Mouse (Mus musculus) E14TG2a.4 (cell line): ENCODE data around the gene Mfsd4b3.

ENCODE experiments used
- H3K27me3 ChIP-seq: 2 replicates; pipeline ENCODE4 v1.6.1; 2014; ENCODE audit warnings: low read length, control low read depth; ENCODE audit not compliant: insufficient read depth
- H3K36me3 ChIP-seq: 2 replicates; pipeline ENCODE4 v1.6.1; 2014; ENCODE audit warnings: low read length, control low read depth; ENCODE audit not compliant: insufficient read depth
- H3K4me1 ChIP-seq: replicated peaks from 2 replicates; pipeline ENCODE4 v1.6.1; 2014; ENCODE audit warnings: low read depth, low read length, control low read depth
- H3K4me3 ChIP-seq: replicated peaks from 2 replicates; pipeline ENCODE4 v1.5.1; 2014; ENCODE audit warnings: mild to moderate bottlenecking, low read length
- H3K9me3 ChIP-seq: 2 replicates; pipeline ENCODE4 v1.6.1; 2014; ENCODE audit warnings: low read length, control low read depth
- CTCF ChIP-seq: conservative IDR thresholded peaks from 2 replicates; pipeline ENCODE4 v1.5.1; 2014; ENCODE audit warnings: low read length
- NANOG ChIP-seq: IDR thresholded peaks from 2 replicates; pipeline ENCODE4 v1.6.1; 2014; ENCODE audit warnings: borderline replicate concordance, low read length, mixed read lengths
- POU5F1 ChIP-seq: IDR thresholded peaks from 2 replicates; pipeline ENCODE4 v1.6.1; 2014; ENCODE audit warnings: low read length, borderline replicate concordance

Mfsd4b3 gene

DNA sequence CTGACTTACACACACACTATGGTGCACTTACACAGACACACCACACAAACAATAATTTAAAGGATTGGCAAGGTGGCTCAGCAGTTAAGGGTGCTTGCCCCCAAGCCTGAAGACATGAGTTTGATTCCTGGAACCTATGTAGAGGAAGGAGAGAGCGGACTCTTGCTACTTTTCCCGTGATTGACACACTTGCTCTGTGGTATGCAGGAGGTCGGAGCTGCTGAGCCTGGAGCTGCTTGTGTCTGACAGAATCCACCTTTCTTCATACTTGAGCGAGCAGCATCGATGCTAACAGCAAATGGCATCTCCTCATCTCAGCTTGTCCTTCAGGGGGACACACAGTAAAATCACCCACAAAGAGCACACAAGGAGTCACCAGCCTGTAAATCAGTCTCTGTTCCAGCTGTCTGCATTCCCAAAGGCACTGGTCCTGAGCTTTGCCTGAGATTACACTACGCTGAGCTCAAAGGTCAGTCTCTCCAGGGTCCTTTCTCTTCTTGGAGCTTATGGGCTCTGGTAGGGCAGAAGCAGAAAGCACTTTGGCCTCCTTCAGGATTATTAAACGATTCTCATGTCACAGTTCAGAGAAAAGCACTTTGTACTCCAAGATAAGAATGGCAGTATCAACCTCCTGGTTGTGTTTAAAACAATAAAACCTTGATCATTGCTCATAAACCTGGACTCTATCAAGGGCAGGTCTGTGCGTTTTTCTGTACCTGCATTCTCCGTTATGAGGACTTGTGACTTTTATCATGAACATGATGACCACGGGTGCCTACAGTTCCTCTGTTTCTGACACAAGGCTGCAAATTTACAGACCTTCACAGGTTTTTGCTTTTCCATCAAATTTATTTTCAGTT, 52.9 kb downstream of the Mfsd4b3 start:
- H3K27me3 ChIP-seq = no peaks in the 10 kb centered on the region

DNA sequence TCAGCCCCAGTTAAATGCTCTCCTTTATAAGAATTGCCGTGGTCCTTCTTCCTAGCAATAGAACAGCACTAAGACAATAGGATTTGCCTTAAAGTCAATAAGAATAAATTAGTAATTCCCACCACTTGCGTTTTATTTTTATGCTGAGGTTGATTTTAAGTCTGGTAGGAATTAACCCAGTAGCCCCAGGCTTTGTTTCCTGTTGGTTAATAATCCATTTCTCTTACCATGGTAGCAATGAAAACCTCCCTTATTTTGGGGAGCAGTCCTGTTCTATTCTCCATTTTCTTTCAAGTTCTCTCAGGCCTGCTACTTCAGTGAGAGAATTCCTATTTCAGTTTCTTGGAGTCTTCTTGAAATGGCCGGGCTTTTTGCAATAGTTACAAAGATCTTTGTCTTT, 55.8 kb downstream of the Mfsd4b3 start:
- peaks cover 12% of the 10 kb centered on the region; the same call in 1 of the 2 replicates for H3K4me1 ChIP-seq

More for the DNA sequence above, 52.9 kb downstream of the Mfsd4b3 start:
- H3K9me3 ChIP-seq = no peaks in the 10 kb centered on the region
- H3K4me3 ChIP-seq = no peak overlapping the region
- peaks cover 7% of the 10 kb centered on the region; the same call in 1 of the 2 replicates for H3K4me1 ChIP-seq
- H3K36me3 ChIP-seq = no peaks in the 10 kb centered on the region
- TF ChIP-seq NANOG (no peak), POU5F1 (no peak), CTCF (no peak)

DNA sequence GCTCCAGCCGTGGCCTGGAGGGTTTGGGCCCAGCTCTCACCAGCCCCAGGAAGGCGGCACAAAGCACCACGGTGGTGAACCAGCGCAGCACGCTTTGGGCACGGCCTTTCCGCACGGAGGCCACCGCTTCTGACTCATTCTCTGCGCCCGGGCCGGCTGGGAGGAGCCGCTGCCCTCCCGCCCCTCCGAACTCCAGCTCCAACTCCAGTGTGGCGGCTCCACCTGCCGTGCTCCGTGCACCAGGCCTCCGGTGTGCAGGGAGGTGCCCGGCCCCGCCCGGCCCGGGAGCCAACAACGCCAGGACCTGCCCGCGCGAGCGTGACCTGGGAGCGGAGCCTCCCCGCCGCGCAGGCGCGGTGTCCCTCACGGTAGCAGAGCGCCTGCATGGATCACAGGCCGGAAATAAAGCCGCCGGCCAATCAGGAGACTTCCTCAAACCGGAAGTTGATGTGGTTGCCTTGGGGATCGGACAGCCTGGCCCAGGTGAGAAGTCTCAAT, 61.0 kb downstream of the Mfsd4b3 start, which contains the start of gene Mfsd4b4:
TSS of gene Mfsd4b4 (minus strand) at position 365 of the 498 bp plus-strand sequence.
- peaks cover 12% of the 10 kb centered on the region for H3K9me3 ChIP-seq
- no peaks in the 10 kb centered on the region for H3K27me3 ChIP-seq
- no peaks in the 10 kb centered on the region for H3K36me3 ChIP-seq
- peak within 1 kb of the TSS; percentile 86 for H3K4me3 ChIP-seq
- TF ChIP-seq NANOG (no peak), POU5F1 (no peak), CTCF (no peak)
- H3K4me1 ChIP-seq = peaks cover 21% of the 10 kb centered on the region

More for the DNA sequence above, 55.8 kb downstream of the Mfsd4b3 start:
- no peaks in the 10 kb centered on the region for H3K36me3 ChIP-seq
- no peaks in the 10 kb centered on the region for H3K27me3 ChIP-seq
- no peak for TF ChIP-seq CTCF
- TF ChIP-seq NANOG = no peak
- no peak for TF ChIP-seq POU5F1
- H3K9me3 ChIP-seq = peaks cover 12% of the 10 kb centered on the region
- H3K4me3 ChIP-seq = no peak overlapping the region
